Mouse (Mus musculus) retina, adult 2 months (tissue): ENCODE measurements around the gene Git2.

ENCODE experiments used
- DNase-seq: peaks from one replicate; pipeline ENCODE4 v3.0.0-alpha.2; 2012; ENCODE audit warnings: low read depth, low spot score

Git2 gene

DNA sequence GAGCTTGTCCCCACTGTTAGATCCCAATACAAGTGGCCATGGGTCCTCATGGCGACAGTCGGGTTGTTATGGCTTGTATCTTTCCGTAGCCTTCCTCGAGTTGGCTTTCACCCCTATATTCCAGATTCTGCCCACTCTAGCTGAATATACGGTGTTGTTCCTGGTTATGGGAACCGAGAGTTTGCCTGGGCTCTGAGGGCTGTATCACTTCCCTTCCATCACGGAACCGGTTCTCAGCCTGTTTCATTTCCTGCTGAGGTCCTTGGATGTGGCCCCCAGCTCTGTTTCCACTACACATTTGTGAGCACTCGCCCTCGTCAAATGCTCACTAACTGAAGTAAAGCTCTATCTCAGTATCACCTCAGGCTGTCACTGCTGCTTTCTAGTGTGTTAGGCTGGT is 53.3 kb downstream of the Git2 start:
- DNase-seq = no peak

DNA sequence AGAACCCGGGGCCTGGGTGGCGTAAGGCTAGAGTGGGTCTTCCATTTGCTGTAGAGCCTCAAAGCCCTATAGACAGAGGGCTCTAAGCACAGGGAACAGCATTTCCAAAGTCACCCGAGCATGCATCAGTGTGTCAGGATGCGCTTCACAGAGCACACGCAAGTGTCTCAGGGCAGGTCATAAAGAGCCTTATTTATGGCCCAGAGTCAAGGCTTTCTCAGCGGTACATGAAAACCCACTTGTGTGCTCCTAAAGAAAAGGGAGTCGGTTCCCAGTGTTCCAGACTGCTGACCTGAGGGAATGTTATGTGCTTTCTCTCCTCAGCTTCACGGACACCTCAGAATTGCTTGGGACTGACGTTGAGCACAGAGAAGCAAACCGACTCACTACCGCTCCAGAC is 54.5 kb downstream of the Git2 start:
- no peak for DNase-seq

- no peak for DNase-seq
Measured at GRCm38 (mm10) chr5:114719928-114720270, 55.4 kb downstream of the Git2 start.

- DNase-seq = no peak
Measured at GRCm38 (mm10) chr5:114719003-114719927, 56.1 kb downstream of the Git2 start.

GRCm38 (mm10) chr5:114718483-114718882 is 56.8 kb downstream of the Git2 start:
- no peak for DNase-seq

DNA sequence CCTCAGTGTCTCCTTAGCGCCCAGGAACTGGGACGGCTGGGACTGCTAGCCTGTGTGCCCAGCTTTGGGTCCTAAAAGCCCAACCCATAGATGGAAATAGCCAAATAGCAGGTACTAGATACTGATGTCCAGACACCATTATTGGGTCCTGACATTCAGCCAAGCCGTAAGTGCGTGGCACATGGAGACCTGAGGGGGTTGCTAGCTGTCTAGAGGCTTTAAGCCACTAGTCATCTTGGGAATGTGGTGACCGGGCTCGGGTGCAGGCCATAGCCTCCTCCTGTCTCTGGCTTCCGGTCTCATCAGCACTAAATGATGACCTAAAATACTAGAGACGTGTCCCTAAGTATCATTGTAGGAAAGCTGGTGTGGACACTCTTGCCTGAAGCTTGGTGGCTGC is 57.4 kb downstream of the Git2 start:
- DNase-seq = no peak

- no peak for DNase-seq
Measured at GRCm38 (mm10) chr5:114717292-114717691, 58.0 kb downstream of the Git2 start.

DNA sequence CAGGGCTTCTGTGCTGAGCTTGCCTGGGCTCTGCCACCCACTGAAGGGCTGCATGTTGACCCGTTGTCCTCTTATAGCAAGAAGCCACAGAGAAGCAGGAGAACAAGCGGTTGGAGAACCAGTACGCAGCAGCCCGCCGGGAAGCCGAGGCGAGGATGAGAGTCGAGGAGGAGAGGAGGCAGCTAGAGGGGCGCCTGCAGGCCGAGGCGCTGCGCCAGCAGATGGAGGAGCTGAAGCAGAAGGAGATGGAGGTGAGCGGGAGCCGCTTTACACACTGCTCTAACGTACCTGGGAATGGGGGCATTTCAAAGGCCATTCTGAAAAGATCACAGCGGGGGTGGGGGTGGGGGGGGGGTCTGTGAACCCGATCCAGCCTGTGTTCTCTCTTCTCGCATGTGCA is 60.8 kb downstream of the Git2 start:
- no peak for DNase-seq

DNA sequence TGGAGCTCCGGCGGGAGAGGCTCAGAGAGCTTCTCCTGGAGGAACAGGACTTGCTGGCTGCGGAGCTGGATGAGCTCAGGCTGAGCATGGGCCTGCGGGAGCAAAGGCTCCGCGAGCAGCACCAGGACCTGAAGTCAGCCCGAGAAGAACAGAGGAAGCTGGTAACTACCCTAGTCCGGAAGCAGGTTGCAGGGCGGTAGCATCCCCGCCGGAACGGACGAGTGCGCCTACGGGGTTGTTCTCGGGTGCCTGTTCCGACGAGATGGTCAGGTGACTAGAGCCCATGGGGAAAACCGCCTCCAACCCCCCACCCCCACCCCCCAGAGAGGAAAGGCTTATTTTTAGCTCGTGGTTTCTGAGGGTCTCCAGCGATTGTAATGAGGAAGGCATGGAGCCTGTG is 66.0 kb downstream of the Git2 start:
- DNase-seq = no peak

GRCm38 (mm10) chr5:114708491-114708890 is 66.8 kb downstream of the Git2 start:
- DNase-seq = no peak

DNA sequence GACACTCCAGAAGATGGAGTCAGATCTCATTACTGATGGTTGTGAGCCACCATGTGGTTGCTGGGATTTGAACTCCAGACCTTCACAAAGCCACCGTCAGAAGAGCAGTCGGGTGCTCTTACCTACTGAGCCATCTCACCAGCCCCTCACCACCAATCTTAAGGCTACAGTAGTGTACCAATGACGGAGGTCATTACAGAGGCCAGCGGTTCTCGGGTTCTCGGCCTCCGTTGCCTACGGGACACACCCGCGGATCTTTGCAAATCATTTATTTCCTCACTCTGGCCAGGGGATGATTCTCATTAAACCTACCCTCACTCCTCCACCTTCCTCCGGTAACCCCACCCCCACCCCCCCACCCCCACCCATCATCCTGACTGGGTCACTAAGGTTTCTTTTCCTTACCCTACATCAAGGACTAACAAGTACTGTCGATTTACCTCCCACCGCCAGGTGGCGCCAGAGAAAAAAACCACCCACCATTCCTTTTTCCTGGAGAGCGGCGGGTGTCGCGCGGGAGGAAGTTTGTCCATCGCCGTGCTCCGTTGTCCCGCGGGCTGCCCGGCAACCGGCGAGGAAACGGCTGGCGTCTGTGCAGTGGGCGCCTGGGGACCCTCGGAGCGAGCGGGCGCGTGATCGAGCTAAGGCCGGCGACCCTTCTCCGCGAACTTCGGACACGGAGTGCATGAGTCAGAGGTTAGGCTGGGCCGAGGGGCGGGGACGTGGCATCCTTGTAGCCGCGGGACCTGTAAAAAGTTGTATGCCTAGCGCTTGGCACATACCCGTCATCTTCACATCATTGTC is 67.8 kb downstream of the Git2 start, which contains the start of gene Tchp:
Gene Tchp (plus strand): TSS at position 496 of the 804 bp plus-strand sequence.
- peak; percentile 94 for DNase-seq

DNA sequence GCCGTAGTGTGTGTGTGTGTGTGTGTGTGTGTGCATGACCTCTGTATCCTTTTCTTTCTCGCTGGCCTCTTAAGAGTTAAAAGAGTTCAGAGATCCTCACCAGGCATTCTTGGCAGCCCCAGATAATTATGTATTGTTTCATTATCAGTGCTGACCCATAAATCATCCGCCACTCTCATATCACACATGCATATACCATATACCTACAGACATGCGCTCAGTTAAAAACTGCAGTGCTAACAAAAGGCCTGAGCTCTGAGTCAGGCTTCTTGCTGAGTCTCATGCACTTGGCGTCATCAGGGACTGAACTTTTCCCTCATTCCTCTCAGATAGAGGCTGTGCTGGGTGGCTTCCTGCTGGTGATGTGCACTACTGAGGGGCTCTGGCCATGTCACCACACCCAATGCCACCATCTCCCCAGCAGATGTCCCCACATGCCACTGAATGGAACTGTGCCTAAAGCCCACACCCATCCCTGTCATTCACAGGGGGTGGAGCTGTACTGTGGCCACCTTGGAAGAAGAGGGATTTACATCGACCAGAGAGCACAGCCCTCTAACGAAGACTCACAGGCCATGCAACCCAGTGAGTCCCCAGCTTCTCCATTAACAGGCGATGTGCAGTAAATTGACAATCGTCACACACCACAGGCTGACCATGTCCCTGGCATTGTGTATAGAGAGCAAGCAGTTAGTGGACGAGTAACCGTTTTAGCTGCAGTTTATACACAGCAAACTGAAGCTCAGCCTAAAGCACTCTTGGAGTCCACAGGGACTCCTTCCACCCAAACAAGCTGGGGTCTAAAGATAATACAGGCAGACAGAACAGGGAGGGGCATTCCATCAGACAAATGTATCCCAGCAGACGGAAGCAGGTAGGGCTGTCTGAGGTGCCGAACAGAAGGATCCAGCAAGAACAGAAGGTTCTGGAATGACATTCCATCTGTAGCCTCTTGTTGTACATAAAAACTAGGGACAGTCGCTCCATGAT is 72.6 kb downstream of the Git2 start:
- DNase-seq = no peak

DNA sequence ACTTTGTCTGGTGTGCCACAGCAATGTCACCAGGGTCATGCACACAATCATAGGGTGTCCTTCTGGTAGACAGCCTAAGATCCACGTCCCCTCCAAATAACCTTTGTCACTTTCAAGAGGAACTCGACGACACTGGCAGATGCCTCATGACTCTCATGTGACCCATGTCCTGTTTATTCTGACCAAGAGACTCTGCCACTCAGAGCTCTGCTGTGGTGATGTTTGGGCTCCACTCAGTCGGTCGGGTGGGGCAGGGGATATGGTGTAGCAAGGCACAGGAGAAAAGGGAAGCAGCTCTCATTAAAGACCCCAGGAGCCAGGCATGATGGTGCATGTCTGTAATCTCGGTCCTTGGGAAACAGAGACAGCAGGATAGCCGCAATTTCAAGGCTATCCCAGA is 76.3 kb downstream of the Git2 start:
- DNase-seq = no peak

GRCm38 (mm10) chr5:114698044-114698746 is 77.1 kb downstream of the Git2 start:
- no peak for DNase-seq

GRCm38 (mm10) chr5:114696939-114697338 is 78.4 kb downstream of the Git2 start:
- no peak for DNase-seq

DNA sequence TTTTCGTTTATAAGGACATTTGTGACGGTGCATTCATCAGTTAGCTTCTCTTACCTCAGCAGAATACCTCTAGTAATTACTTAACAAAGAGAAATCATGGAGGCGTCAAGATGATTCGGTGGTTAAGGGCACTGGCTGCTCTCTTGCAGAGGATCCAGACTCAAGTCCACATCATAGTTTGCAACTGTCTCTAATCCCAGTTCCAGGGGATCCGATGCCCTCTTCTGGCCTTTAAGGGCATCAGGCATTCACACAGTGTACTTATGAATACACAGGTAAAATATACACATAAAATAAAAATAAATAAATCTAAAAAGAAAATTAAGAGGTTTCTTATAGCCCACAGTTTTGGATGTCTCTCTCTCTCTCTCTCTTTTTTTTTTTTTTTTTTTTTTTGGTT is 79.5 kb downstream of the Git2 start:
- no peak for DNase-seq

GRCm38 (mm10) chr5:114690633-114691567 is 84.4 kb downstream of the Git2 start, which contains the start of gene Gltp:
Gene Gltp, minus strand, starts transcription at chr5:114690984.
- DNase-seq = peak; percentile 76

DNA sequence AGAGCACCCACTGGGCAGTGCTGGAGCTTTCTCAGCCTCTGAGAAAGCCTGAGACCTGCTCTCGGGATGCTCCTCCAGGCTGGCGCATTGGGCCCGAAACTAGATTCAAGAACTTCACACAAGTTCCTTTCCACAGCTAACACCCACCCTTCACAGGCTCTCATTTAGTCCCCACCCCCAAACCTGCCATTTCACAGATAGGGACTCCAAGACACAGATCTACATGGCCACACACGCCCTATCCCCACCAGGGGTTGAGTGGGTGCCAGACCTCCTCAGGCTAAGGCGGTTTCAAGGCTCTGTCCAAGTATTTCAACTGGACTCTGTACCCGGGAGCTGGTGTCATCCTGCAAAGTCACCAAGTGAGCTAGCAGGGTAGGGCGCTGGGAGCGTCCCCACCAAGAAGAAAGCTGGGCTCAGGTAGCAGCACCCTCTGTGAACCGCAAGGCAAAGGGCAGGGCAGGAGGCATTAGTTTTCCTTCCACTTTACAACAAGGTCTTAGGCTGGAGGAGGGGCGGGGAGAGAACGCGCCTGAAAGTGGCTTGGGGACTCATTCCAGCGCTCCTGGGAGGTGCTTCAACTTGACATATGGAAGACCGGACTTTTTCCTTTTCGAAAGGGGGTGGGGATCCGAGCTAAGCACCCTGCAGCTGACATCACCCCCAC is 85.5 kb downstream of the Git2 start:
- no peak for DNase-seq

DNA sequence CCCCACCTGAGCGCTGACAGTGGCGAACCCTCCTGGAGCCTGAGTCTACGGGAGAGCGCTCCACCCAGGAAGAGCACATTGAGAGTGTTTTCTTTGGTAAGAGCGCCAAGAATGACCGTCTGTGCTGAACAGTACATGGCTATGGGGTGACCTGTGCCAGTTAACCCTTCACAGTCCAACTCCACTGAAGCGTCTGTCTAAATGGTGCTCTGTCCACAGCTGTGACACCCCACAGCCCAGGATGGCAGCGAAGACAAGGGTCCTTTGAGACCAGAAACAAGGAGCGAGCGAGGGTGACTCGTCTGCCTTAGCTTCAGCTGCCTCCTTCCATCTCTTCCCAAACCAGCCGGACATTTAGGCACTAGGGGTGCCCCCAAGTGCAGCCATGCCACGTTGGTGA is 86.6 kb downstream of the Git2 start:
- no peak for DNase-seq
